Mouse (Mus musculus): ENCODE measurements at regions not wholly inside any gene's neighbourhood (a gene's known extent, or its start where the extent isn't known, plus 50 kb on each side); places are given as distances from the start of the nearest gene placed in this dataset.

GRCm38 (mm10) chr16:95848555-95849082 lies 142.1 kb downstream of the Psmg1 start:
- TF ChIP-seq POLR2A (IDR thresholded peaks at IDR 0.05; ENCODE audit: insufficient read depth, low read depth, low read length) (no peak), CTCF (IDR thresholded peaks at IDR 0.05) (no peak), EP300 (IDR thresholded peaks at IDR 0.05; ENCODE audit: insufficient read depth, low read depth, low read length) (no peak)

All from heart, adult 2 months (tissue).